In genomic region chr11:103809611-103810598, GRCm38 (mm10) we compare ENCODE assay signal across 8 mouse cellular contexts. TPM values are rescaled to one million over a fixed set of nuclear protein-coding genes. Genes with fewer than 3 reads are reported as not detected.
A peak's percentile ranks its signal among the peaks of the same experiment; 100 is the strongest.
DNase-seq lines count a peak whose midpoint lies in the region; ATAC-seq and TF ChIP-seq lines count a peak whose summit lies in the region.

No protein-coding gene starts in this region.

- peaks cover 96% of the 10 kb centered on the region for H3K27me3 ChIP-seq in E14TG2a.4 (ENCODE audit: insufficient read depth, low read length)
- peaks cover 29% of the 10 kb centered on the region; the same call in 1 of the 2 replicates for H3K27me3 ChIP-seq in hindbrain, embryonic 11.5 days (ENCODE audit: control insufficient read depth, insufficient read depth, low read length)
- H3K27me3 ChIP-seq in liver, embryonic 12.5 days (replicated peaks), result peaks cover 95% of the 10 kb centered on the region

- H3K4me1 ChIP-seq in E14TG2a.4 (replicated peaks; ENCODE audit: low read depth, low read length), result peaks cover 53% of the 10 kb centered on the region
- H3K4me1 ChIP-seq in hindbrain, embryonic 11.5 days (replicated peaks; ENCODE audit: control insufficient read depth, insufficient read depth, low read length), result peaks cover 19% of the 10 kb centered on the region
- peaks cover 16% of the 10 kb centered on the region for H3K4me1 ChIP-seq in liver, embryonic 12.5 days

- DNase-seq in cerebellum, postnatal 10 days, result peak; percentile 46 to 53
- DNase-seq in cerebellum, adult 9-10 months, result no peak
- DNase-seq in embryo, embryonic 9.5 days (ENCODE audit: extremely low spot score), result peak; percentile 58
- DNase-seq in hindbrain, embryonic 11.5 days (ENCODE audit: low spot score), result peak; percentile 72
- peak; percentile 65 for DNase-seq in retina, postnatal 7 days (ENCODE audit: low read depth, low spot score)
- no peak for DNase-seq in frontal cortex, postnatal 14 days (ENCODE audit: low spot score in 2 of 2)

- H3K9me3 ChIP-seq in E14TG2a.4 (ENCODE audit: low read length), result peaks cover 37% of the 10 kb centered on the region
- no peaks in the 10 kb centered on the region for H3K9me3 ChIP-seq in hindbrain, embryonic 11.5 days (ENCODE audit: control insufficient read depth, low read length)
- no peaks in the 10 kb centered on the region for H3K9me3 ChIP-seq in liver, embryonic 12.5 days (replicated peaks)

- H3K9ac ChIP-seq in hindbrain, embryonic 11.5 days (ENCODE audit: low read depth, low read length), result peak overlapping the region; percentile 75
- peak overlapping the region; percentile 37; the same call in 1 of the 2 replicates for H3K9ac ChIP-seq in liver, embryonic 12.5 days

- peak overlapping the region; percentile 92 for H3K4me2 ChIP-seq in hindbrain, embryonic 11.5 days (replicated peaks; ENCODE audit: low read depth, low read length)
- H3K4me2 ChIP-seq in liver, embryonic 12.5 days, result peak overlapping the region; percentile 78

- H3K27ac ChIP-seq in hindbrain, embryonic 11.5 days (ENCODE audit: low read depth, low read length), result peak overlapping the region; percentile 83
- H3K27ac ChIP-seq in liver, embryonic 12.5 days, result no peak overlapping the region

- peak; percentile 77 for ATAC-seq in hindbrain, embryonic 11.5 days (ENCODE audit: low FRiP score)
- ATAC-seq in liver, embryonic 12.5 days, result no peak

- no peak for TF ChIP-seq CTCF in E14TG2a.4 (conservative IDR thresholded peaks at IDR 0.05; ENCODE audit: low read length)

- H3K4me3 ChIP-seq in E14TG2a.4 (replicated peaks; ENCODE audit: low read length), result peak overlapping the region; percentile 72
- peak overlapping the region; percentile 47 for H3K4me3 ChIP-seq in hindbrain, embryonic 11.5 days (ENCODE audit: low read depth, low read length)
- peak overlapping the region; percentile 51 for H3K4me3 ChIP-seq in liver, embryonic 12.5 days

- no peaks in the 10 kb centered on the region for H3K36me3 ChIP-seq in E14TG2a.4 (ENCODE audit: insufficient read depth, low read length)
- H3K36me3 ChIP-seq in hindbrain, embryonic 11.5 days (ENCODE audit: control insufficient read depth, insufficient read depth, low read length), result no peaks in the 10 kb centered on the region
- no peaks in the 10 kb centered on the region for H3K36me3 ChIP-seq in liver, embryonic 12.5 days

- WGBS in hindbrain, embryonic 11.5 days, result under 1% methylated on average over 76 of the region's 107 CpGs
- WGBS in liver, embryonic 12.5 days (ENCODE audit: insufficient replicate concordance), result under 1% methylated on average over 96 of the region's 107 CpGs

RNA-seq across cellular contexts. Expression of gene Wnt3, which starts 36.0 kb away (rescaled TPM):
- 9.8 and 10.8 TPM in 2 replicates for polyA plus RNA-seq in hindbrain, embryonic 11.5 days (2014; fragmentation: Nextera tagmentation; extraction: Ambion mirVana)
- 0.04 and 0.12 TPM in 2 replicates for polyA plus RNA-seq in liver, embryonic 12.5 days (2016; fragmentation: Nextera tagmentation; extraction: Ambion mirVana)

Comparison
In these comparisons a context has a peak if more than half of its experiments do, and no peak if none do; other contexts are left out.
1. DNase-seq: peak in cerebellum, postnatal 10 days (2 of 2), embryo, embryonic 9.5 days (single experiment), hindbrain, embryonic 11.5 days (single experiment) and retina, postnatal 7 days (single experiment); none in cerebellum, adult 9-10 months (single experiment) and frontal cortex, postnatal 14 days (0 of 2).
2. Peak in every context shown above with its lines, with median percentiles within 50 percentile points of each other: H3K4me3 ChIP-seq.